Mouse (Mus musculus) stomach, embryonic 15.5 days (tissue): ENCODE data around the gene Rai14. TPM values are rescaled to one million over a fixed set of nuclear protein-coding genes. Genes with fewer than 3 reads are reported as not detected.

Source experiments
- ATAC-seq: fragments of 200-750 bp; cut with Nextera tagmentation; 2 replicates; pipeline ENCODE4 v1.8.0; 2017; ENCODE audit warnings: low read depth, moderate number of reproducible peaks, moderate TSS enrichment; ENCODE audit not compliant: insufficient read depth, low FRiP score
- H3K27ac ChIP-seq: fragments of 300-500 bp; sonication (generic); 2 replicates; pipeline ENCODE4 v1.5.1; 2015; ENCODE audit warnings: mild to moderate bottlenecking, inconsistent platforms
- H3K27me3 ChIP-seq: fragments of 300-500 bp; sonication (generic); replicated peaks from 2 replicates; pipeline ENCODE4 v1.6.1; 2015; ENCODE audit warnings: inconsistent platforms
- H3K36me3 ChIP-seq: fragments of 300-500 bp; sonication (generic); 2 replicates; pipeline ENCODE4 v1.6.1; 2015; ENCODE audit warnings: inconsistent platforms
- H3K4me1 ChIP-seq: fragments of 300-500 bp; sonication (generic); 2 replicates; pipeline ENCODE4 v1.6.1; 2015; ENCODE audit warnings: inconsistent platforms
- H3K4me2 ChIP-seq: fragments of 300-500 bp; sonication (generic); 2 replicates; pipeline ENCODE4 v1.6.1; 2015; ENCODE audit warnings: mild to moderate bottlenecking, inconsistent platforms
- H3K4me3 ChIP-seq: fragments of 300-500 bp; sonication (generic); replicated peaks from 2 replicates; pipeline ENCODE4 v1.5.1; 2015; ENCODE audit warnings: inconsistent platforms
- H3K9ac ChIP-seq: fragments of 300-500 bp; sonication (generic); 2 replicates; pipeline ENCODE4 v1.6.1; 2015; ENCODE audit warnings: inconsistent platforms
- H3K9me3 ChIP-seq: fragments of 300-500 bp; sonication (generic); 2 replicates; pipeline ENCODE4 v1.6.1; 2016; ENCODE audit warnings: inconsistent platforms
- WGBS: fragments of 180-500 bp; shearing (Covaris S2); methylation state at CpG from one replicate; pipeline ENCODE4 v1.1.7; 2015; 5-methylcytosine and 5-hydroxymethylcytosine counted together
- polyA plus RNA-seq: library from polyadenylated mRNA; unstranded; fragments of >200 nt; fragmentation: Nextera tagmentation; extraction: Ambion mirVana; gene quantifications from 2 replicates; pipeline ENCODE4 v1.2.1, GENCODE M21; 2015

Gene Rai14
- polyA plus RNA-seq, 1 experiment from 2014 or later: 17.8 TPM

DNA sequence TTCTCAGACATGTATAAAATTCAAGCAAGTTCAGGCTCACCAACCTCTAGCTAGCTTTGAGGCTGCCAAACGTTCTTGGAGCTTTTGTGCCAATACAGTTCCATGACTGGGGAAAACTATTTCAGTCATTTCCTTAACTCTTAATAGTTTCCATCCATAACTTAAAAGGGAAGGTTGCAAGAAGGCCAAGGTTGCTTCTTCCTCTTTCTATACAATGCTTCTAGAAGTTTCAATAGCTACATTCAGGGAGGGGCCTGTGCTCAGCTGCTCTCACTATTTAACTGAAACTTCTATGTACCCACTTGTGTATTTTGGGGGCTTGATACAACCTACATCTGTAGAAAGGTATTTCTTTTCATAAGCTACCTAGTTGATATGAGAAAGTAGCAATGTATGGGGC lies 24.9 kb upstream of the Rai14 start:
- 0 out of 2 replicates have a peak overlapping the region, but pooled peaks have one; percentile 31 for H3K27ac ChIP-seq
- H3K27me3 ChIP-seq: no peaks in the 10 kb centered on the region
- no peak for ATAC-seq
- H3K9me3 ChIP-seq: no peaks in the 10 kb centered on the region
- H3K4me1 ChIP-seq: no peaks in the 10 kb centered on the region
- H3K4me2 ChIP-seq: no peak overlapping the region
- H3K36me3 ChIP-seq: no peaks in the 10 kb centered on the region
- WGBS: 37% methylated on average over 1 of the region's 1 CpGs
- no peak overlapping the region for H3K4me3 ChIP-seq
- no peak overlapping the region for H3K9ac ChIP-seq

DNA sequence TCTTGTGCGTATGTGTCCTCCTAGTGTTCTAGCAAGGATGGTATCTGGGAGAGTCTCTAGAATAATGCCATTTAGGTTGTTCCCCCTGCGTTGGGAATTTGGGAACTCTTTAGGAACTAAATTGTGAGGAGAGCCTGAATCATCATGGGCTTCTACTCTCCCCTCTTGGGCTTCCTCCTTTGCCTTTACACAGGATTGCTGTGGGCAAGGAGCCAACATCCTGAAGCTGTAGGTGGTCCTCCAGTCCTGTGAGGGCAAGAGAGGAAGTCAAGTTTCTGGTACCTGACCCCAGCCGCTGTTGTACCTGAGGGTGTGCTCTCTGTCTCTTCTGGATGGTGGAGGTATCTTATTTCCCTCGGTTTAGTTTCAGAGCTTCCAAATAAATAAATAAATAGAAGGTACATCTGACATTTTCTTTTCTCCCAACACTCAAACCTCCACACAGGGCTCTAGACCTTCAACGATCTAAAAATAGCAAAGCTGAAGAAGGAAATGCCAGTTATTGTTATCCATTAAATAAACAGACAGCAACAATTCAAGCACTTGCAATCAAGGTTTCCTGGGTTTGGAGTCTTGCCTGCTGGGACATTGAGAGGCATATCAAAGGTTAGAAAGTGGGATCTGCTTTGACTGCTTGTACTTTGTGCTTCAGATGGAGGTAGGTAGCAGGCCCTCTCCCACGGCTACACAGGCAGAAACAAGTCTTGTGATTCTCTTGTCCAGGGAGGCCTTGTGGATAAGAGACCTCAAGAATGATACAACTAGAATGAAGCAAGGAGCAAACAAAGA lies 24.1 kb upstream of the Rai14 start:
- Histone ChIP-seq H3K9ac (no peak overlapping the region), H3K27me3 (no peaks in the 10 kb centered on the region), H3K36me3 (no peaks in the 10 kb centered on the region), H3K4me3 (no peak overlapping the region), H3K9me3 (no peaks in the 10 kb centered on the region), H3K4me2 (no peak overlapping the region), H3K4me1 (no peaks in the 10 kb centered on the region), H3K27ac (0 out of 2 replicates have a peak overlapping the region, but pooled peaks have one; percentile 31)
- WGBS: 67% methylated on average over 6 of the region's 6 CpGs
- no peak for ATAC-seq

DNA sequence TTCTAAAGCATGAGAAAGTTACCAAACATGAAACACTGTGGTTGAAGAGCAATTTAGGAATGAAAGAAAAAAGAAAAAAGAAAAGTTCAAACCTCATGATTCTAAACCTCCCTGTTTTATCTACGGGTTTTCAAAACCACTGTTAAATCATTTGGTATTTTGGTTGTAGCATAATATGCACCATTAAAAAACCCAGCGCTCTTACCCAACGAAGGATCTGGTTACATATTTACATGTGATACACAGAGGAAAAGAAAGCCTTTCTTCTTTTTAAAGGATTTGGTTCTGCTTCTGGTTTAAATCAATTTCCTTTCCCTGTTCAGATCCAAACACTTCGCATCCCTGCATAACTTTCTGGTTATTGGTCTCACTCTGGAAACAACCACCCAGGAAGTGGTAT lies 21.5 kb upstream of the Rai14 start:
- Histone ChIP-seq H3K9me3 (no peaks in the 10 kb centered on the region), H3K27me3 (no peaks in the 10 kb centered on the region), H3K36me3 (no peaks in the 10 kb centered on the region), H3K27ac (no peak overlapping the region), H3K9ac (no peak overlapping the region), H3K4me1 (no peaks in the 10 kb centered on the region), H3K4me3 (no peak overlapping the region), H3K4me2 (no peak overlapping the region)
- no peak for ATAC-seq
- WGBS: 75% methylated on average over 4 of the region's 4 CpGs

DNA sequence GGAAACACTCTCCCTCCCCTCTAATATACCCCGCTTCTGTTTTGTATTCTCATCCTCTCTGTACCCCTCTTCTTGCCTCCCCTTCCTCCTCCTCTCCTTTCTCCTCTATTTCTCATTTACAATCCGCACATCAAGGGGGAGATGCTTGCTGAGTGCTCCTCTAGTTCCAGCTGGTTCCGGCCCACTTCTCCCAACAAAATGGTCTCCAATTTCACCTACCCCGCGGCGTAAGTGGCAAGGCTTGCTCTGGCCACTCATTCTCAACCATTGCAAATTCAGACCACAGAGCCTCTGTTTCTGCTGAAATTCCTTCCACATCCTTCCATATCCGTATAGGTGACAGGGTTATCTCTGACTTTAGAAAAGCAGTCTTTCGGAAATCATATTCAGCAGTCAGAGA lies 20.8 kb upstream of the Rai14 start:
- H3K4me1 ChIP-seq: no peaks in the 10 kb centered on the region
- ATAC-seq: no peak
- no peak overlapping the region for H3K9ac ChIP-seq
- 82% methylated on average over 8 of the region's 8 CpGs for WGBS
- H3K9me3 ChIP-seq: no peaks in the 10 kb centered on the region
- H3K4me3 ChIP-seq: no peak overlapping the region
- no peaks in the 10 kb centered on the region for H3K36me3 ChIP-seq
- no peak overlapping the region for H3K4me2 ChIP-seq
- no peak overlapping the region for H3K27ac ChIP-seq
- H3K27me3 ChIP-seq: no peaks in the 10 kb centered on the region

DNA sequence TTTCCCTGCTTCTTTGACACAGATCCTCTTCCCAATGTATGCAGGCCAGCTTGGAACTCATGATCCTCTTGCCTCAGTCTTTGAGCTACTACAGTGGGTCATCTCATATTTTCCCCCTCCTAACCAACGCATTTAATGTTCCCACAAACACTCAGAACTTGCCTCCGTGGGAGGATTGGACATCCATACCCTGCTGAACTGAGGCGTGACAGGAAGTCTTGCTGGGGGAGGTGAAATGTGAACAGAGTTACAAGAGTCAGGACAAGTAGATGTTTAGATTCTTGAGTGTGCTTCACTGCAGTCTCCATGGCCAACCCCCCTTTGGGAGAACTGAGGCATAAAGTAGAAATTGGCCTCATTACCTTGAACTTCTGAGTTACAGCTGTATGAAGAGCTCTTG lies 17.0 kb upstream of the Rai14 start:
- Histone ChIP-seq H3K4me3 (no peak overlapping the region), H3K9me3 (no peaks in the 10 kb centered on the region), H3K27ac (no peak overlapping the region), H3K9ac (no peak overlapping the region), H3K36me3 (no peaks in the 10 kb centered on the region), H3K27me3 (no peaks in the 10 kb centered on the region), H3K4me2 (no peak overlapping the region), H3K4me1 (no peaks in the 10 kb centered on the region)
- 85% methylated on average over 3 of the region's 3 CpGs for WGBS
- no peak for ATAC-seq

DNA sequence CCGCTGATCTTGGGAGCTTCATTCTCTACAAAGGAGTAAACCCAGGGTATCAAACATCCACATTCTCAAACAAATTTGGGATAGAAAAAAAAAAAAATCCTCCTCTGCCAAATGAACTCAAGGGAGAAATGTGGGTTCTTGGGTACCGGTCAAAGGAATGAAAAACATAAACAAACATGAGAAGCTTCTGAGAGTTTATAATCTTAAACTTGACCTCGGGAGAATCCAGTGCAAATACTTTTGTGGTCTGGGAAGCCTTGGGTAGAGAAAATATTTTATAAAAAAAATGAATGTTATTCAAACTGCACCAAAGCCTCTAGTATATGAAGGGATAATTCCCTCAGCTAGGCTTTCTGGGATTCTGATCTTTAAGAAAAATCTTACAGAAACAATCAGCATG lies 11.8 kb upstream of the Rai14 start:
- no peaks in the 10 kb centered on the region for H3K4me1 ChIP-seq
- no peak overlapping the region for H3K27ac ChIP-seq
- WGBS: 54% methylated on average over 3 of the region's 3 CpGs

DNA sequence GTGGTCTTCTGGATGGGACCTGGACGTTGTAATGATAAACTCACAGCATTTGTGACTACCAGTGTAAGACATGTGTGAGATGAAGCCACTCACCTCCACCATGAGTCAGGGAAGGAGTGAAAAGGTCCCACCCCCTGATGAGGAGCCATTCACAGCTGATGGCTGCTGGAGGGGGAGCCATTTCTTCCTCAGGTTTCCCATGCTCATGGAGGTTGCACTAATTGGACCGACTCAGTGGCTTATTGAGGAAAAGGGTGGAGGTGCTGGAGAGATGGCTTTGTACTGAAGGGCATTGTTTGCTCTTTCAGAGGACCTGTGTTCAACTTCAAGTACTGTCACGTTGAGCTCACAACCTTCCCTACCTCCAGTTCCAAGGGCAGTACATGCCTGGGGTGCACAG lies 10.4 kb upstream of the Rai14 start:
- H3K9ac ChIP-seq: no peak overlapping the region
- no peak for ATAC-seq
- H3K27ac ChIP-seq: no peak overlapping the region
- H3K4me2 ChIP-seq: no peak overlapping the region
- no peaks in the 10 kb centered on the region for H3K9me3 ChIP-seq
- H3K4me1 ChIP-seq: no peaks in the 10 kb centered on the region
- WGBS: 78% methylated on average over 3 of the region's 3 CpGs
- no peak overlapping the region for H3K4me3 ChIP-seq
- H3K27me3 ChIP-seq: no peaks in the 10 kb centered on the region
- no peaks in the 10 kb centered on the region for H3K36me3 ChIP-seq

More for the DNA sequence above, 11.8 kb upstream of the Rai14 start:
- no peaks in the 10 kb centered on the region for H3K36me3 ChIP-seq
- H3K27me3 ChIP-seq: no peaks in the 10 kb centered on the region
- H3K9ac ChIP-seq: no peak overlapping the region
- no peak for ATAC-seq
- no peak overlapping the region for H3K4me2 ChIP-seq
- no peak overlapping the region for H3K4me3 ChIP-seq
- H3K9me3 ChIP-seq: no peaks in the 10 kb centered on the region

DNA sequence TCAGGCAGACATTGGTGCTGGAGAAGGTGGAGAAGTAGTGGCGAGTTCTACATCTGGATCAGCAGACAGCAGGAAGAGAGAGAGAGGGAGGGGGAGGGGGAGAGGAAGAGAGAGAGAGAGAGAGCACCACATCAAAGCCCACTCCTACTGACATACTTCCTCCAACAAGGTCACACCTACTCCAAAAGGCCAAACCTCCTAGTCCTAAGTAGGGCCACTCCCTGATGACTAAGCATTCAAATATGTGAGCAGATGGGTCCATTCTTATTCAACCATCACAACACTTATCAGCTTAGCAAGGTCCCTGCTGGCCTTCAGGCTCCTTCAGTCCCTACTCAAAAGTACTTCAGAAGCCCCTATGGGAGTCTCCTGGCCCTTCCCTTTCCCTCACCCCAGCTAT lies 9.1 kb upstream of the Rai14 start:
- Histone ChIP-seq H3K27me3 (no peaks in the 10 kb centered on the region), H3K27ac (no peak overlapping the region), H3K9ac (no peak overlapping the region), H3K4me1 (no peaks in the 10 kb centered on the region), H3K36me3 (no peaks in the 10 kb centered on the region), H3K4me2 (no peak overlapping the region), H3K4me3 (no peak overlapping the region), H3K9me3 (no peaks in the 10 kb centered on the region)
- ATAC-seq: no peak
- WGBS: 61% methylated on average over 1 of the region's 1 CpGs

DNA sequence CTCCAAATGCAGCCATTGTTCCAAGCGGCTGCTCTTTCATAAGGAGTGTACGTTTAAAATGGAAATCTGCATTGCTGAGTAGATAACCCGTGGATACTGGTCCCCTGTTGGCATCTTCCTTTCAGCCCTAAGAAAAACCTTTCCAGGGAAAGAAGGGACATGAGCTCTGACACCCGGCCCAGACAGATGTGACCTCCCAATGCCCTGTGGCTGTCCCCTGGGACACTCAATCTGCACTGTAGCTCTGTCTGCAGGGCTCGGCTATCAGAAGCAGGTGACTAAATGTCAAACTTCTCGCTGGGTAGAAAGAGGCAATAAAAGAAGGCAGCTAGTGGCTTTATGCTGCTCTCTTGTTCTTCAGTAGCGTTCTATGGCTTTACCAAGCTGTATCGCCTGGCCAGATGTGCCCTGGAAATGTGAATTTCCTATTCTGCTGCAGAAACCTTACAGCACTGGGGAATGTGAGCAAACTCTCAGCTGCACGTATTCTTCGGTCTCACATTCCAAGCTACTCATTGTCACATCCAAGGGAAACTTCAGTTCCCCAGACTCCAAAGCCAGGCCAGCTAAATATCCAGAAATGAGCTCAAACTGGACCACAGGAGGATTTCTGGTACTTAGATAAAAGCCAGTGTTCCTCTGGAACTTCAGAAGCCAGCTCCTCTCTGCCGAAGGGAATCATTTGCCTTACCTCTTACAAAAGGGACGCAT lies 8.4 kb upstream of the Rai14 start:
- WGBS: 48% methylated on average over 12 of the region's 12 CpGs

DNA sequence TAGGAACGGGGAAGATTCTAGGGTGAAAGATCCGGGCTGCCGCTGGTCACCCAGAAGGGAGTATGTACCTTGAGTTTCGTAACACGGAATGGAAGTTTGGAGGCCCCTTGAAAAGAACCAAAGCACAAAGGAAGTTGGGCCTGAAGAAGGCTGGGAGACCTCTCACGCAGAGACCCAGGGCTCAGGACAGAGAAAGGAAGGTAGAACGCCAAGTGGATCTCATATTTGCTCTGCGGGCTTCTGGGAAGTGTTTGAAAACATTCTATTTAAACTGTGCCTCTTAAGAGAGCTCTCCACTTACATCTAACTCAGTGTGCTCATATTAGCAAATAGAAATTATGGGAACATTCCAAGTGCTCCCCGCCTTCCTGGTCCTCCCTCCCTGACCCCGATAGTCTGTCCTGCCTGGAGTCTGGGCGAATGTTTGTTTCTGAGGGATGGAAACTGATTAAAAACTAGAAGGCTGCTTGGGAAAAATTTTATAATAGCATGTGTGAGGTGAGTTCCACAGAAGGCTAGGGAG lies 6.9 kb upstream of the Rai14 start:
- Histone ChIP-seq H3K27me3 (no peaks in the 10 kb centered on the region), H3K4me3 (no peak overlapping the region), H3K4me1 (no peaks in the 10 kb centered on the region), H3K9me3 (no peaks in the 10 kb centered on the region; the same call in 1 of the 2 replicates), H3K27ac (no peak overlapping the region; the same call in 1 of the 2 replicates), H3K36me3 (no peaks in the 10 kb centered on the region), H3K9ac (no peak overlapping the region), H3K4me2 (no peak overlapping the region)
- WGBS: 67% methylated on average over 11 of the region's 11 CpGs
- peak; percentile 60; the same call in 1 of the 2 replicates for ATAC-seq

More for the DNA sequence above, 8.4 kb upstream of the Rai14 start:
- Histone ChIP-seq H3K4me3 (no peak overlapping the region), H3K4me1 (no peaks in the 10 kb centered on the region), H3K4me2 (no peak overlapping the region), H3K27me3 (no peaks in the 10 kb centered on the region), H3K36me3 (no peaks in the 10 kb centered on the region), H3K9ac (no peak overlapping the region), H3K9me3 (no peaks in the 10 kb centered on the region), H3K27ac (no peak overlapping the region)
- ATAC-seq: no peak

DNA sequence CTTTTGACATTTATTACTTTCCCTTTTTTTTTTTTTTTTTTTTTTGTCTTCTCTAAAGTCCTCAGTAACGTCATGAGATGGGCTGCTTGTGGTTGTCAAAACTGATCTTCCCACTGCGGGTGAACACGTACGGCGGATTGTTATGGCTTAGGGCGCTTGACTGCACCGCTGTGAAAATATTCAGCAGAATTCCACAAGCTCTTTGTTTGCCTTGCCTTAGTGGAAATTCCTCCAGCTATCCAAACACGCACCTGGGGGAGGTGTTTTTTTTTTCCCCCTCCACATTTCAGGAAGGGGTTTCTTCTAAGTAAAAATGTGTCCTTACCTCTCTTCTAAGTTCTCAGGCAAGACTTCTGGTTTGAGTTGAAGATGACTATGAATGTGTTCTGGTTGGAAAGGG lies 6.2 kb upstream of the Rai14 start:
- H3K9me3 ChIP-seq: no peaks in the 10 kb centered on the region; the same call in 1 of the 2 replicates
- H3K4me1 ChIP-seq: no peaks in the 10 kb centered on the region
- H3K4me3 ChIP-seq: no peak overlapping the region
- no peak overlapping the region for H3K4me2 ChIP-seq
- WGBS: 57% methylated on average over 8 of the region's 8 CpGs
- no peak for ATAC-seq
- no peaks in the 10 kb centered on the region for H3K36me3 ChIP-seq
- H3K9ac ChIP-seq: no peak overlapping the region
- H3K27ac ChIP-seq: no peak overlapping the region
- H3K27me3 ChIP-seq: no peaks in the 10 kb centered on the region

DNA sequence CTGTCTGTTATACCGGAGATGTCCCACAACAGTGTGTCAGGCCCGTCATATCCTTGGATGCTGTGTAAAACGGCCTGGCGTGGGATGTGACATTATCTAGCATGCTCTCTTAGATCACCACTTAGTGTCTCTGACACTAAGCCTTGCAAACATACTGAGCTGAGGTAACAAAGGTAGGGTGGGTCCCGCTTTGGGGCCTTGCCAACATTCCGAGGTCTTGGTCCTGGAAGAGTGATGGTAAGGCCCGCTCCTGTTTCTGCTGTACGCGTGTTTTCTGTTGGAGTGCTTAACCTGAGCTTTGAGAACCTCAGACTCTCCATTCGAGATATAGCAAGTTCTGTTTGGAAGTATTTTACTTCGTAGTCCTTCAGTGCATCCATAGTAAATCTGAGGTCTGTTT lies 5.8 kb upstream of the Rai14 start:
- ATAC-seq: no peak; the same call in 1 of the 2 replicates
- H3K36me3 ChIP-seq: no peaks in the 10 kb centered on the region
- no peaks in the 10 kb centered on the region; the same call in 1 of the 2 replicates for H3K9me3 ChIP-seq
- no peak overlapping the region for H3K27ac ChIP-seq
- no peaks in the 10 kb centered on the region for H3K27me3 ChIP-seq
- no peak overlapping the region for H3K4me2 ChIP-seq
- H3K4me3 ChIP-seq: no peak overlapping the region
- no peaks in the 10 kb centered on the region for H3K4me1 ChIP-seq
- no peak overlapping the region for H3K9ac ChIP-seq
- 71% methylated on average over 11 of the region's 11 CpGs for WGBS
